Mouse (Mus musculus) G1E (cell line): Measurements from ENCODE around the gene Rab37.

Experiments used
- CTCF ChIP-seq: IDR thresholded peaks from 2 replicates; pipeline ENCODE4 v1.5.1; 2012; ENCODE audit warnings: low read depth, low read length, inconsistent platforms, mixed read lengths
- GATA1 ChIP-seq: IDR thresholded peaks from 2 replicates; pipeline ENCODE4 v1.6.1; 2012; ENCODE audit warnings: borderline replicate concordance, low read length, inconsistent platforms, mixed read lengths
- GATA2 ChIP-seq: IDR thresholded peaks from 2 replicates; pipeline ENCODE4 v1.6.1; 2012; ENCODE audit warnings: low read depth, low read length, inconsistent platforms, borderline replicate concordance
- POLR2AphosphoS5 ChIP-seq: IDR thresholded peaks from 2 replicates; pipeline ENCODE4 v1.6.1; 2012; ENCODE audit warnings: low read depth, low read length, inconsistent platforms; ENCODE audit not compliant: insufficient replicate concordance
- TAL1 ChIP-seq: conservative IDR thresholded peaks from 2 replicates; pipeline ENCODE4 v1.6.1; 2012; ENCODE audit warnings: low read depth, low read length, inconsistent platforms, mixed read lengths

GRCm38 (mm10) chr11:115077436-115077835 is 13.8 kb upstream of the Rab37 start:
- no peak for TF ChIP-seq CTCF
- no peak for TF ChIP-seq GATA1
- no peak for TF ChIP-seq POLR2AphosphoS5
- TF ChIP-seq GATA2: no peak
- no peak for TF ChIP-seq TAL1
